Mouse (Mus musculus) spleen, adult 18-20 months (tissue): Measurements from ENCODE around the gene Tdrkh.

Source experiments
- DNase-seq, 2 experiments: peaks; one replicate each; pipeline ENCODE4 v3.0.0; 2022; ENCODE audit warnings: mixed read lengths in 2 of 2

Tdrkh gene

DNA sequence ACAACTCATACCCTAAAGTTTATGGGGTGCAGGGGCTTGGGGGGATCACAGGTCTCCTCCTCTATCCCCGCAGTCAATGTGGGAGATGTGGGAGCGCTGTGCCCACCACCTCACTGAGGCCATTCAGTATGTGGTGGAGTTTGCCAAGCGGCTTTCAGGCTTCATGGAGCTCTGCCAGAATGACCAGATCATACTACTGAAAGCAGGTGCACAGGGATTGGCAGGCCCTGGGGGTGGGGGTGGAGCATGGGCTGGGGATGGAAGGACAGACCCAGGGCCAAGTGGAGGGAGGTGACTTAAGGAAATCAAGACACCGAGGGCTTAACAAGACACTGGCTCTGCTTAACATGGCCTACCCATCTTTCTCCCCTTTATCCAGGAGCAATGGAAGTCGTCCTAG is 22.1 kb upstream of the Tdrkh start:
- DNase-seq: no peak

DNA sequence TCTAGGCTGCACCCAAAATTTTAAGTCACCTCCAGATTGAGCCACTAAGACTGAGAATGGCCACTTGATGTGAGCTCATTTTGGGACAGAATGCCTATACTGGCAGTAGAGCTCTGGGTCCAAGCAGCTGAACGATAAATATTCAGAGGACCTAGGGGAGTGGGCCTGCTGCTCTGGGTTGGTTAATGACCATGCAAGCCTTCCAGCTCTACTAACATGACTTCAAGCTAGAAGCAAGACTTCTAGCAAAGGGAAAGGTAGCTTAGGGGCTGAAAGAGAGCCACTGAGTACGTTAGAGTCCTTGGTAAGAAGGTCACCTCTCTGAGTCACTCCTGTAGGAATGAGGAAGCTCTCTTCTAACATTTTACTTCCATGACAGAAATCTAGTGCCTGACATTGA is 20.9 kb upstream of the Tdrkh start:
- no peak for DNase-seq

GRCm38 (mm10) chr3:94393049-94393448 is 20.0 kb upstream of the Tdrkh start:
- no peak for DNase-seq

- DNase-seq: no peak
Observed at GRCm38 (mm10) chr3:94396336-94396735, 16.7 kb upstream of the Tdrkh start.

GRCm38 (mm10) chr3:94396851-94397250 is 16.2 kb upstream of the Tdrkh start:
- DNase-seq: no peak

- DNase-seq: no peak
Observed at GRCm38 (mm10) chr3:94398217-94398616, 14.9 kb upstream of the Tdrkh start, which contains the start of gene Lingo4. Lingo4 (plus strand) TSS chr3:94398517.

DNA sequence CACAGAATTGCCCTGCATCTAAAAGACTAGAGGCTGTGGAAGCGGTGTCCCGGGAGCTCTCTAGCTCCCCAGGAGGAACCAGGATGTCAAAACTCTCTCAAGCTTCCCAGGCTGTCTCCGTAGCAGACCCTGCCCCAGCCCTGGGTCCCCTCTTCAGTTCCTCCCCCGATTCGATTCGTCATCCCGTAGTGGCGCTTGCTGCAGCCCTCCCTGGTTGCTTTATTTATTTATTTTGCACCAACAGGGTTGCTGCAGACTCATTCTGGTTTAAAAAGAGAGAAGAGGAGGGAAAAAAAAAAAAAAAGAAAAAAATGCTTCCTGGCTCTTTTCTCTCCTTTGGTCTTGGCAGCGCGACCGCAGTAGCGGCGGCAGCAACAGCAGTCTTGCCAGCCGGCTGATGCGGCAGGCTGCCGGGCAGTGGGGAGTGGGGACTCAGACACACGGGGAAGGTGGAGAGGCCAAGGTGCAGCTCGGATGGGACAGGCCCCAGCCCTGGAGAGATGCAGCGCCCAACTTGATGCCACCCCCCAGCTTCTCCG is 14.1 kb upstream of the Tdrkh start:
- no peak for DNase-seq

- no peak for DNase-seq
Observed at GRCm38 (mm10) chr3:94399663-94400310, 13.3 kb upstream of the Tdrkh start.

- DNase-seq: no peak
Observed at GRCm38 (mm10) chr3:94402451-94402850, 10.6 kb upstream of the Tdrkh start.

DNA sequence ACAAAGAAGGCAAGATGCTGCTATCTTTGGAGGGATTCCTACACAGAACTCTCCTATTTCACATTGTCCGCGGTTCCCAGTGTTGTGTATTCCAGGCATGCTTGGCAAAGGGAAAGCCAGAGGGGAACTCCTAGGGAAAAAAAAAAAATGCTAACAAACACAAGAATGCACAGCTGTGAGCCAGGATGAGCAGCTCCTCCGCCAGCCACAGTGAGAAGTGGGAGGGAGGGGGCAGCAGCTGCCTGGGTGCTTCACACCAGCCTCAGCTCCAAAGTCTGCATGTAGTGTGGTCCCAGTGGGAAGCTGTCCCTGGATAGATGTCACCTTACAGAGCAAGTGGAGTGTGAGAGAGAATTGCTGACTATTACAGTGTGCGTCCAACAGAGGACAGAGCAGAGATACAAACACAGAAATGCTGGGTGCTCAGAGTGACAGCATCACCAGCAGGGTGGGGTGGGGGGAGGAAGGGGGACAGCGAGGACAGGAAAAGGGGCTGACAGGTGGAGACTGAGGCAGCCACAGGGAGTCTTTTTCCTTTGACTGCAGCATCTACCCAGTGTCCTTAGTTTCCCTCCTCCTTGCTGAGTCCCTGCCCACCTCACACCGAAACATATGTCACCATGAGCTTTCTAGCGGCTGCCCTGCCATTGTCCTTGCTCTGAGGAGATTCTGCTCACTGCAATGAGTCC is 8.6 kb upstream of the Tdrkh start:
- DNase-seq: no peak

DNA sequence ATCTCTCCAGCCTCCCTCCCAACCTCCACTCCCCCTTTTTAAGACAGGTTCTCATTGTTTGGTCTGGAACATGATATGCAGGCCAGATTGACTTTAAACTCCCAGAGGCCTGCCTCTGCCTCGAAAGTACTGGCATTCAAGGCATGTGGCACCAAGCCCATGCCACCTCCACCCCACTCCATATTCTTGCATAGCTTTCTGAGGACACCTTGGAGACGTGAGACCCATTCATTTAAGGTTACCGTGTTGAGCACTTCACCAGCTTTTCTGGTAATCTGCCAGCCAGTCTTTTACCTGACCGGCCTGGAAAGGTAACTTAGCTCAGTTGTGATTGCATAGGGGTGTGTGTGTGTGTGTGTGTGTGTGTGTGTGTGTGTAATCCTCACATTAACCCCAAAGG is 7.5 kb upstream of the Tdrkh start:
- no peak for DNase-seq

DNA sequence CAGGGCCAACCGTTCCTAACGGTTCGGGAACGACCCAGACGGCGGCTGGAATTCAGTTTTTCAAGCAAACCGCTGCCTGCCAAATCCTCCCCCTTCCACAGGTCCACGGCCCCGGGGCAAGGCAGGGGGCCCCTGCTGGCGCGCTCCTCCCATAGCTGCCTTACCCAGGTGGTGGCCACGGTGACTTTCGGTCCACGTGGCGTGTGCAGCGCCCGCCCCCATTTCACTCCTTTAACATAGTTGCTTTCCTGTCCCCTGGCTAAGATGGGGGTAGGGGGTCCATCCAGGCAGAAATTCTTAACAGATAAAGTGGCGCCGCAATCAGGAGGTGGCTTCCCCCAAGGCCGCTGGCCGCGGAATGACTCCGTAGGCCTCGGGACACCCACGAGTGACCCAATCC is 543 bp upstream of the Tdrkh start:
- no peak for DNase-seq

GRCm38 (mm10) chr3:94430980-94431379 is 17.9 kb downstream of the Tdrkh start:
- no peak for DNase-seq

- DNase-seq: no peak
Observed at GRCm38 (mm10) chr3:94434305-94434704, 21.2 kb downstream of the Tdrkh start.

GRCm38 (mm10) chr3:94436420-94436819 is 23.3 kb downstream of the Tdrkh start:
- no peak for DNase-seq

DNA sequence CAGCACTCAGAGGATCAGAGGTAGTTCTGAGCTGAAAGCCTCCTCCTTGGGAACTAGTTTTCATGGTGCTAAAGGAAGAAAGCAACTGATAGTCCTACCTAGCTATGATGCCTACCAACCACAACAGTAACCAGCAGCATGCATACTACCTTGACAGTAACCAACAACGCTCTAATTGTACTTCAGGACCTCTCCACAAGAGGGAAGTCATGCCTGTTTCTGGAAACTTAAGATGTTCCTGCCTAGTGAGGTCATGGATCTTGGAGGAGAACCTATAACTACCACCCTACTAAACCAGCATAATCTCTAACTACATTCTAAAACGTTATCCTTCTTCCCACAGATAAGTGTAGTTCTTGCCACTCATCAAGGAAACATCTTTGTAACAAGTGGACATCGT is 28.1 kb downstream of the Tdrkh start:
- DNase-seq: no peak

- peak; percentile 89 to 94 for DNase-seq
Observed at GRCm38 (mm10) chr3:94442951-94443596, 30.0 kb downstream of the Tdrkh start, which contains the start of gene Mrpl9. Mrpl9 (plus strand) TSS chr3:94443318.

- no peak for DNase-seq
Observed at GRCm38 (mm10) chr3:94443597-94443964, 30.5 kb downstream of the Tdrkh start, which contains the start of gene Oaz3. Oaz3 (minus strand) TSS chr3:94443915.

DNA sequence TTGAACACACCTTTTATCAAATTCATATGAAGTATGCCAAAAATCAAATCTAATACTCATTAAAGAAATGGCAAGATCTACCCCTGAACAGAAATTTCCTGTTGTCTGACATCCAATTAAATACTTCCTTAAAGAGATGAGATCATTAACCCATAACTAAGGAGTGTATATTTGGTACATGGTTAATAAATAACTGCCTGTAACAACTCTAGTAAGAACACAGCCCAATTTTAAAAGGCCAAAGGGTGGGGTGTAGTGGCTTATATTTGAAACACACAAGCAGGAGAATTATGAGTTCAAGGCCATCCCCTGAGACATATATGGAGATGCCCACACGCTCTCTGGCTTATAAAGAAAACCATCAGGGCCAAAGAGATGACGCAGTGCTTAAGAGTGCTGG is 36.3 kb downstream of the Tdrkh start:
- no peak for DNase-seq

DNA sequence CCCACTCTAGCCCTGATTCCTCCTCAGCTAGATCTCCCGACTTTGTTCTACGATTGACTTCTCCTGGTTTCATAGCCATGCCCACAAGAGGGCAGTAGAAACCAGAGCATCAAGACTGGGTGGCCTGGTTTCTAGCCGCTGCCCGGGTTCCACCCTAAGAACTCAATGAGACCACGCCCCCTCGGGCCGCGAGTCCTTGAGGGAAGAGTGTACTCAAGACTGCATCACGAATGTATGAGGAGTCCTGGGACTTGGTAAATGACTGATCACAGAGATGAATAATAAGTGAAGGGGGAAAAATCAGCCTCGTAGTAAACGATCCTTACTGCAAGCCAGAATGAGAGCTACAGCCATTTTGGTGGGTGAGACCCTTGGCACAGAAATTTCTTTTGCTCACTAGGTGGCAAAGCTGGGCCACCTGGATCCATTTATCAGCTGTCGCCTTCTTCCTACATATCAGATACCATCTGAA is 43.5 kb downstream of the Tdrkh start:
- peak; percentile 35 to 60 for DNase-seq

GRCm38 (mm10) chr3:94457055-94457454 is 44.0 kb downstream of the Tdrkh start:
- no peak for DNase-seq

DNA sequence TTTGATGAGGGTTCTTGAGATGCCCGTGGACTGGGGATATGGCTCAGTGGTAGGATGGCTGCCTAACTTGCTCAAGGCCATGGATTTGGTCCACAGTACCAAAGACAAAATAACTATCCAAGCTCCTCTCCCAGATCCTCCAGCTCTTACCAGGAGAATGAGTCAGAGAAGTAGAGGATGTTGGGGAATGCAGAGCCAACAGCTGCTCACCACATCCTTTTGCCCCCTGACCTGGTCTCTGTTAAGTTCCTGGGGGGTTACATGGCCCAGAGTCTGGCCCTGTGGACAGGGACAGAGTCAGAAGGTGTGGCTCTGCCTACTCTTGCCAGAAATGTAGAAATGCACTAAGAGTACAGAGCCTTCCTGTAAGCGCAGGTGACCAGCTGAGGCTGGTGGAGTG is 46.8 kb downstream of the Tdrkh start:
- no peak for DNase-seq

GRCm38 (mm10) chr3:94463926-94464578 is 51.0 kb downstream of the Tdrkh start:
- no peak for DNase-seq
